Mouse (Mus musculus) bone marrow macrophage, adult 2 months (primary cell): ENCODE measurements at regions not wholly inside any gene's neighbourhood (a gene's known extent, or its start where the extent isn't known, plus 50 kb on each side); places are given as distances from the start of the nearest gene placed in this dataset.
A peak's percentile ranks its signal among the peaks of the same experiment; 100 is the strongest.

Experiments
- CTCF ChIP-seq: IDR thresholded peaks from 2 replicates; pipeline ENCODE4 v1.5.1; 2012; ENCODE audit warnings: low read depth, mild to moderate bottlenecking, low read length, moderate library complexity
- POLR2A ChIP-seq: IDR thresholded peaks from 2 replicates; pipeline ENCODE4 v1.6.1; 2012; ENCODE audit warnings: mild to moderate bottlenecking, low read depth, low read length, borderline replicate concordance

DNA sequence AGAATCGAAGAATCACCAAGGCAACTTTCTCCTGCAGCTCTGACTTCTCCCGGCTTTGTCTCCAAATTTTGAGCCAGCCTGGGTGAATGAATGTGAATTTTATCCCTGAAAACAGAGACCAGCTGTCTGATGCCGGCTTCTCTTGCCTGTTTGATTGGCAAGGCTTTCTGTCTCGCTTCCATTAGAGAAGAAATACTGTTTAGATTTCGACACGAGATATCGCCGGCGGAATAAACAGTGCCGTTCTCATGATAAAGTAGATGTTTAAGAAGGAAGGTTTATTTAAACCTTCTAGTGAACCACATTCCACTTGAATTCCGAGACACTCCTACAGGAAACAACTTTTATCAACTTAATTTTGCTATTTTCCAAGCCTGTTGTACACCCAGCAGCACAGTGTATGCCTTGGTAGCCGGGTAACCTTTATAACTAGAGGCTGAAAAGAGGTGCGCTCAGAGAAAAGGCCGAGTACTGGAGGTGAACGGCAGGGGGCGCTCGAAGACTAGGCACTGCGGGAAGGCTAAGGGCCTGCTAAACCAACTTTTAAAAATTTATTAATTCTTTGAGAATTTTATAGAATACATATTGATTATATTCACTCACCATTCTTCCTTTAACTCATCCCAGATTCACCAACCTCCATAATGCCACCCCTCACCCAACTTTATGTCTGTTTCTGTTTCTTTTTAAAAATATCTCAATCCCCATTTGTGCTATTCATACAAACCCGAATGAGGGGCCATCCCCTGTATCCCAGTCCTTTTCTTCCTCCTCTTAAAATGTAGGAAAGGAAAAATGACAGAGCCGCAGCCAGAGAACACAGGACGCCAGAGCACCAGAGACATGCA, 227.2 kb downstream of the Slc30a10 start:
- TF ChIP-seq POLR2A (no peak), CTCF (peak; percentile 63)
